Mouse (Mus musculus): ENCODE results near the gene Rab11fip3. TPM values are rescaled to one million over a fixed set of nuclear protein-coding genes. Genes with fewer than 3 reads are reported as not detected.

The Rab11fip3 gene
- polyA plus RNA-seq, 1 experiment from 2014 or later: 13.7 TPM

DNA sequence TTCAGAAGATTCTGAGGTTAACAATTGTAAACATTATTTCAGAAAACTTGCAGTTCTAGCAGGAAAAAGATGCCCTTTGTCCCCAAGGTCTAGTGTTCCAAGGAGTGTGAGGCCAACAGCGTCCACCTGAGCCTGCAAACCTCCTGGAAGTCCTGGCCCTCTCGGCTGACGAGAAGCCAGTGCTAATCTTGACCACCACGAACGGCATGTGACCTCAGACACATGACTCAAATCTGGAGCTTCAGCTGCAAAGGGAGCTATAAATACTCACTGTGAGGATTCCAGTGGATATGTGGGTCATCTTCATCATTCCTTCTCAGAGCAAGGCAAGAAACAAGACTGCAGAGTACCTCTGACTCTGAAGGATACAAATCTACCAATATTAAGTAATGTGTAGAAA is 51.4 kb downstream of the Rab11fip3 start:
- no peak overlapping the region for H3K9ac ChIP-seq (ENCODE audit: low read length)
- no peak for ATAC-seq (replicated peaks; ENCODE audit: low FRiP score, low TSS enrichment, low read depth)
- DNase-seq (ENCODE audit: low spot score): no peak
- no peak overlapping the region for H3K27ac ChIP-seq (ENCODE audit: low read depth)
- 64% methylated on average over 5 of the region's 5 CpGs for WGBS
- H3K36me3 ChIP-seq (ENCODE audit: control insufficient read depth, insufficient read depth, low read length): peaks cover 27% of the 10 kb centered on the region
- no peak overlapping the region for H3K4me2 ChIP-seq (ENCODE audit: low read length)
- no peaks in the 10 kb centered on the region for H3K4me1 ChIP-seq (replicated peaks; ENCODE audit: control insufficient read depth, insufficient read depth, low read length)
- no peaks in the 10 kb centered on the region for H3K9me3 ChIP-seq (ENCODE audit: control insufficient read depth, low read length)
- H3K27me3 ChIP-seq (replicated peaks; ENCODE audit: control insufficient read depth, insufficient read depth, low read length): no peaks in the 10 kb centered on the region
- no peak overlapping the region for H3K4me3 ChIP-seq (ENCODE audit: low read depth, low read length)

DNA sequence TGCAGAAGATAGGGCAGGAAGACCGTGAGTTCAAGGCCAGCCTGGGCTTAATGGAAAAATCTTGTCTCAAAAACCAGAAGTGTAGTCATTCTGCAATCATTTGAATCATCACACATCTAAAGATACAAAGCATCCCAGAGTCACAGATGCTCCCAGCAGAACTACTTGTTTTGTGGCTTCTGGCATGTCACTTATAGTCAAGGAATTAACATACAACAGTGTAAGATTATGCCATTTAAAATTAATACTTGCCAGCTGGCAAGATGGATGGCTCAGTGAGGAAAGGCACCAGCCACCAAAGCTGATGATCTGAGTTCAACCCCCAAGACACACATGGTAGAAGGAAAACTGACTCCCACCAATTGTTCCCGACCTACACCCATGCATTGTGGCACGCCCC is 52.3 kb downstream of the Rab11fip3 start:
- Histone ChIP-seq H3K36me3 (ENCODE audit: control insufficient read depth, insufficient read depth, low read length) (peaks cover 30% of the 10 kb centered on the region), H3K4me2 (ENCODE audit: low read length) (no peak overlapping the region), H3K4me1 (replicated peaks; ENCODE audit: control insufficient read depth, insufficient read depth, low read length) (no peaks in the 10 kb centered on the region), H3K27ac (ENCODE audit: low read depth) (no peak overlapping the region), H3K4me3 (ENCODE audit: low read depth, low read length) (no peak overlapping the region), H3K27me3 (replicated peaks; ENCODE audit: control insufficient read depth, insufficient read depth, low read length) (no peaks in the 10 kb centered on the region), H3K9me3 (ENCODE audit: control insufficient read depth, low read length) (no peaks in the 10 kb centered on the region), H3K9ac (ENCODE audit: low read length) (no peak overlapping the region)
- WGBS: 90% methylated on average over 3 of the region's 3 CpGs
- DNase-seq (ENCODE audit: low spot score) (no peak), ATAC-seq (replicated peaks; ENCODE audit: low FRiP score, low TSS enrichment, low read depth) (no peak)

- Histone ChIP-seq H3K27ac (ENCODE audit: low read depth) (no peak overlapping the region), H3K27me3 (replicated peaks; ENCODE audit: control insufficient read depth, insufficient read depth, low read length) (no peaks in the 10 kb centered on the region), H3K4me1 (replicated peaks; ENCODE audit: control insufficient read depth, insufficient read depth, low read length) (no peaks in the 10 kb centered on the region), H3K4me3 (ENCODE audit: low read depth, low read length) (no peak overlapping the region), H3K4me2 (ENCODE audit: low read length) (no peak overlapping the region), H3K36me3 (ENCODE audit: control insufficient read depth, insufficient read depth, low read length) (peaks cover 40% of the 10 kb centered on the region), H3K9me3 (ENCODE audit: control insufficient read depth, low read length) (no peaks in the 10 kb centered on the region), H3K9ac (ENCODE audit: low read length) (no peak overlapping the region)
- DNase-seq (ENCODE audit: low spot score) (no peak), ATAC-seq (replicated peaks; ENCODE audit: low FRiP score, low TSS enrichment, low read depth) (no peak)
- 90% methylated on average over 10 of the region's 10 CpGs for WGBS
Observed at GRCm38 (mm10) chr17:26013711-26014110, 55.6 kb downstream of the Rab11fip3 start.

GRCm38 (mm10) chr17:26011841-26012460 is 57.4 kb downstream of the Rab11fip3 start:
- peak; percentile 72 for ATAC-seq (replicated peaks; ENCODE audit: low FRiP score, low TSS enrichment, low read depth)
- Histone ChIP-seq H3K4me2 (ENCODE audit: low read length) (no peak overlapping the region), H3K4me1 (replicated peaks; ENCODE audit: control insufficient read depth, insufficient read depth, low read length) (no peaks in the 10 kb centered on the region), H3K27ac (ENCODE audit: low read depth) (no peak overlapping the region), H3K36me3 (ENCODE audit: control insufficient read depth, insufficient read depth, low read length) (peaks cover 41% of the 10 kb centered on the region), H3K9ac (ENCODE audit: low read length) (no peak overlapping the region), H3K27me3 (replicated peaks; ENCODE audit: control insufficient read depth, insufficient read depth, low read length) (no peaks in the 10 kb centered on the region), H3K4me3 (ENCODE audit: low read depth, low read length) (no peak overlapping the region), H3K9me3 (ENCODE audit: control insufficient read depth, low read length) (no peaks in the 10 kb centered on the region)
- 9% methylated on average over 15 of the region's 15 CpGs for WGBS
- peak; percentile 90 for DNase-seq (ENCODE audit: low spot score)

- Histone ChIP-seq H3K4me2 (ENCODE audit: low read length) (no peak overlapping the region), H3K4me3 (ENCODE audit: low read depth, low read length) (no peak overlapping the region), H3K36me3 (ENCODE audit: control insufficient read depth, insufficient read depth, low read length) (peaks cover 31% of the 10 kb centered on the region; the same call in 1 of the 2 replicates), H3K27me3 (replicated peaks; ENCODE audit: control insufficient read depth, insufficient read depth, low read length) (no peaks in the 10 kb centered on the region), H3K9me3 (ENCODE audit: control insufficient read depth, low read length) (no peaks in the 10 kb centered on the region), H3K27ac (ENCODE audit: low read depth) (no peak overlapping the region), H3K4me1 (replicated peaks; ENCODE audit: control insufficient read depth, insufficient read depth, low read length) (no peaks in the 10 kb centered on the region), H3K9ac (ENCODE audit: low read length) (no peak overlapping the region)
- WGBS: 32% methylated on average over 4 of the region's 4 CpGs
- 0 out of 2 replicates have a peak, but pooled peaks have one; percentile 36 for ATAC-seq (replicated peaks; ENCODE audit: low FRiP score, low TSS enrichment, low read depth)
- peak; percentile 89 for DNase-seq (ENCODE audit: low spot score)
Observed at GRCm38 (mm10) chr17:26009540-26009939, 59.8 kb downstream of the Rab11fip3 start.

DNA sequence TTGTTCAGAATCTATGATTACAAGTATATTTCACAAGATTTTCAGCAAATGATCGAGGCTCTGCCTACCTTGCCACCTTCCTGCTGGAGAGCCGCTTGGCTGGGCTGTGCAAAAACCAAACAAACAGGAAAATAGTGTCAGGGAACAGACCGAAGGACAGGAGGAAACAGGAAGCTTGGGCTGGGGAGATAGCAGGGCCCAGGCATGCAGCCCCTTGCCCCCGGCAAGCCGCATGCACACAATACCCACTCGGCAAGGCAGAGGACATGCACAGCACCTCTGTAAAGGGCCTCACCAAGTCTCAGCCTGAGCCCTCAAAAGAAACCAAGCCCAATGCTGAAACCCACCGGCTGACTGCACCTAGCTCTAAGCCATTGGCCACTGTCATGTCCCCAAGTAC is 60.6 kb downstream of the Rab11fip3 start:
- ATAC-seq (replicated peaks; ENCODE audit: low FRiP score, low TSS enrichment, low read depth): no peak
- H3K4me3 ChIP-seq (ENCODE audit: low read depth, low read length): no peak overlapping the region
- H3K4me2 ChIP-seq (ENCODE audit: low read length): no peak overlapping the region
- H3K9me3 ChIP-seq (ENCODE audit: control insufficient read depth, low read length): no peaks in the 10 kb centered on the region
- WGBS: 79% methylated on average over 7 of the region's 7 CpGs
- H3K36me3 ChIP-seq (ENCODE audit: control insufficient read depth, insufficient read depth, low read length): peaks cover 31% of the 10 kb centered on the region
- no peak for DNase-seq (ENCODE audit: low spot score)
- no peaks in the 10 kb centered on the region for H3K27me3 ChIP-seq (replicated peaks; ENCODE audit: control insufficient read depth, insufficient read depth, low read length)
- no peak overlapping the region for H3K27ac ChIP-seq (ENCODE audit: low read depth)
- H3K9ac ChIP-seq (ENCODE audit: low read length): no peak overlapping the region
- H3K4me1 ChIP-seq (replicated peaks; ENCODE audit: control insufficient read depth, insufficient read depth, low read length): no peaks in the 10 kb centered on the region

- Histone ChIP-seq H3K27me3 (replicated peaks; ENCODE audit: control insufficient read depth, insufficient read depth, low read length) (no peaks in the 10 kb centered on the region), H3K27ac (ENCODE audit: low read depth) (no peak overlapping the region), H3K4me3 (ENCODE audit: low read depth, low read length) (no peak overlapping the region), H3K9ac (ENCODE audit: low read length) (no peak overlapping the region), H3K4me2 (ENCODE audit: low read length) (no peak overlapping the region), H3K9me3 (ENCODE audit: control insufficient read depth, low read length) (no peaks in the 10 kb centered on the region), H3K4me1 (replicated peaks; ENCODE audit: control insufficient read depth, insufficient read depth, low read length) (no peaks in the 10 kb centered on the region), H3K36me3 (ENCODE audit: control insufficient read depth, insufficient read depth, low read length) (peaks cover 32% of the 10 kb centered on the region)
- no peak for DNase-seq (ENCODE audit: low spot score)
- no peak for ATAC-seq (replicated peaks; ENCODE audit: low FRiP score, low TSS enrichment, low read depth)
Observed at GRCm38 (mm10) chr17:26008331-26008730, 61.0 kb downstream of the Rab11fip3 start.

DNA sequence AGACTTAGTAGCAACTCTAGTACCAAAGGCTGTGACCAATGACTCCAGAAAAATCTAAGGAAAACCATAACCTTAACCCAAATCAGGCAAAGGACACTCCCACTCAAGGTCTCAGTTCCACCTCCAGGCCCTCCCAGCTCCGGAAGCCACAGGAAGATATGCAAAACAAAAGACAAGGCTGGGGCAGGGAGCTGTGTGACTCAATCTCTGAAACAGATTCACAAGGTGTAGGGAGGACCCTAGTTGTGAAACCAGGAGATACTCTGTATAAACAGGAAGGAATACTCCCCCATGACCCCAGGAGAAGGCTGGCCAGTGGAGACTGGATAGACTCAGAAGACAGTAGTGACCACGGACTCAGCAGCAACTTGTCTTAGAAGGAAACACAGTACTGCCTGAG is 61.7 kb downstream of the Rab11fip3 start:
- no peak overlapping the region for H3K27ac ChIP-seq (ENCODE audit: low read depth)

GRCm38 (mm10) chr17:26005731-26006450 is 63.5 kb downstream of the Rab11fip3 start:
- 75% methylated on average over 10 of the region's 10 CpGs for WGBS

More for the DNA sequence above, 61.7 kb downstream of the Rab11fip3 start:
- no peak overlapping the region for H3K4me3 ChIP-seq (ENCODE audit: low read depth, low read length)
- H3K9me3 ChIP-seq (ENCODE audit: control insufficient read depth, low read length): no peaks in the 10 kb centered on the region
- H3K4me1 ChIP-seq (replicated peaks; ENCODE audit: control insufficient read depth, insufficient read depth, low read length): no peaks in the 10 kb centered on the region
- no peak overlapping the region for H3K4me2 ChIP-seq (ENCODE audit: low read length)
- DNase-seq (ENCODE audit: low spot score) (no peak), ATAC-seq (replicated peaks; ENCODE audit: low FRiP score, low TSS enrichment, low read depth) (no peak)
- 55% methylated on average over 2 of the region's 2 CpGs for WGBS
- no peaks in the 10 kb centered on the region for H3K27me3 ChIP-seq (replicated peaks; ENCODE audit: control insufficient read depth, insufficient read depth, low read length)
- peaks cover 30% of the 10 kb centered on the region for H3K36me3 ChIP-seq (ENCODE audit: control insufficient read depth, insufficient read depth, low read length)
- no peak overlapping the region for H3K9ac ChIP-seq (ENCODE audit: low read length)

More at GRCm38 (mm10) chr17:26005731-26006450, 63.5 kb downstream of the Rab11fip3 start:
- Histone ChIP-seq H3K9ac (ENCODE audit: low read length) (no peak overlapping the region), H3K27ac (ENCODE audit: low read depth) (no peak overlapping the region; the same call in 1 of the 2 replicates), H3K9me3 (ENCODE audit: control insufficient read depth, low read length) (no peaks in the 10 kb centered on the region), H3K36me3 (ENCODE audit: control insufficient read depth, insufficient read depth, low read length) (peaks cover 35% of the 10 kb centered on the region), H3K4me2 (ENCODE audit: low read length) (no peak overlapping the region), H3K4me1 (replicated peaks; ENCODE audit: control insufficient read depth, insufficient read depth, low read length) (no peaks in the 10 kb centered on the region), H3K27me3 (replicated peaks; ENCODE audit: control insufficient read depth, insufficient read depth, low read length) (no peaks in the 10 kb centered on the region), H3K4me3 (ENCODE audit: low read depth, low read length) (no peak overlapping the region)
- 0 out of 2 replicates have a peak, but pooled peaks have one; percentile 26 for ATAC-seq (replicated peaks; ENCODE audit: low FRiP score, low TSS enrichment, low read depth)
- DNase-seq (ENCODE audit: low spot score): no peak

All from intestine, embryonic 14.5 days (tissue).